Mouse (Mus musculus): ENCODE data around the gene Atp5g1.
"Not testable (repeated sequence)": the region's sequence is repeated elsewhere in the genome, so short reads cannot be mapped to it uniquely, and the experiment has no call there.

Atp5g1 gene

DNA sequence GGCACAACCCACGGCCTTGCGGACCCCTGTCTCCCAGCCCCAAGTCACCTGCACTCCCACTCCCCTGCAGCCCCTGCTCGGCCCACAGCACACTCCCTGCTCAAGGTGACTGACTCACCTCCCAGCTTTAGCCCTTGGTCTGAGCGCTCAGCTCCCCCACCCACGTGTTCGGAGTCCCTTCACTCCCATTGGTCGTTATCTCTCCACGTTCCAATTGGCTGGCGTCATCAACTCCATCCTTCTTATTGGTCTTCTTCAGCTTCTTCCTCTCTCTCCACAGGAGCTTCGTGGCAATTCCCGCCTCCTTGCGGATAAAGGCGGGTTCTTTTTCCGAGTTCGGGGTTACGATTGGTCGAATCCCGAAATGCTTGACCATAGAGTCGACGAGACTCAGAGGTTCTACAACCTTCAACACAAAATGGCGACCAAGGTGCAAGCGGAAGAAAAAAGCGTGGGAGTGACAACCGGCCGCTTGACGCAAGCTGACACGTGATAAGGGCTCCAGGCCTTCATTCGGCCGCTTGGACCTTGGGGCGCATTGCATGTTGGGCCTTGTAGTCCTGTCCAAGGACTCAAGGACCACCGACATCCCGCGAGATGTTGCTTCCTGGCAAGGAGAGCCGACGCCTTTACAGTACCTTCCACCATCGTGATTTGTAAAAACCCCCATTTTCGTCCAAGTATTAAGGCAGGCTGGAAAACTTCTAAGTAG lies at the start of gene Atp5g1:
Gene Atp5g1 (minus strand): TSS at position 162 of the 712 bp plus-strand sequence.
- peak; percentile 98 to 99 for DNase-seq (ENCODE audit: low spot score in 2 of 2)

DNA sequence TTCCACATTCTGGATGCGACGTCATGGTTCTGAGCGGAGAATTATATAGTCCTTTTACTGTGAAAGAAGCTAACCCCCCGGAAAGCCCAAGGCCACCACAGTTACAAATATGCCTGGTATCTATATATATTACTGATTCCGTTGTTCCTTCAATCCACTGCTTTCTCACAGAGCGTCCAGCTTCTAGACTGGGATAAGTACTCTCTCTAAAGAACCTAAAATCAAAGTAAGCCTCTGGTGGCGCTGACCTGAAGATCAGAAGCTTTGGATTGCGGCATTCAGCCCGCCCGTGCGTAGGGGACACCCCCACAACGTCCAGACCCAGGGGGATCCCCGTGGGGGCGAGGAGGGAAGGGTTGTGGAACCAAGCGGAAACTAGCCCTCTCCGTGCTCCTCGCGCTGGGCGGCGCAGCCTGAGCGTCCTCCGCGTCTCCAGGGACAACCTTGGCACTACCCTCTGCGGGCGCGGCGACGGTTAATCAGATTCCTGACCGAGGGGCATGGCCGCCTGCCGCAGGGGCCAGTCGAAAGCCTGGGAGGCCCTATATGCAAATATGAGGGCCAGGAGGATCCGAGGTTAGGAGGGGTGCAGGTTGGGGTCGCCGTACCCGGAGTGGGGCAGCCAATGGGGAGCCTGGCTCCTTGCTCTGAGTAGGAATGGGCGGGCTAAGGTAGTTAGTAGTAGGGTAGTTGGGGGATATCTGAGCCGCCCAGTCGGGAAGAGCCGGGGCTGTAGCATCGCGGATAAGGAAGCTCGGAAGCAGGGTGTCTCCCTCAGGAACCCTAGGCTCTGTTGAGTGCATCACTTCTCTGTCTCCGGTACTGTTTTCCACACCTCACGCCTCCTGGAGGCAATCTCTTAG lies 48.8 kb upstream of the Atp5g1 start:
- peak; percentile 17 to 23 for DNase-seq (ENCODE audit: low spot score in 2 of 2)

- not testable (repeated sequence) for DNase-seq (ENCODE audit: low spot score in 2 of 2)
Measured at GRCm38 (mm10) chr11:96122806-96123205, 47.3 kb upstream of the Atp5g1 start.

DNA sequence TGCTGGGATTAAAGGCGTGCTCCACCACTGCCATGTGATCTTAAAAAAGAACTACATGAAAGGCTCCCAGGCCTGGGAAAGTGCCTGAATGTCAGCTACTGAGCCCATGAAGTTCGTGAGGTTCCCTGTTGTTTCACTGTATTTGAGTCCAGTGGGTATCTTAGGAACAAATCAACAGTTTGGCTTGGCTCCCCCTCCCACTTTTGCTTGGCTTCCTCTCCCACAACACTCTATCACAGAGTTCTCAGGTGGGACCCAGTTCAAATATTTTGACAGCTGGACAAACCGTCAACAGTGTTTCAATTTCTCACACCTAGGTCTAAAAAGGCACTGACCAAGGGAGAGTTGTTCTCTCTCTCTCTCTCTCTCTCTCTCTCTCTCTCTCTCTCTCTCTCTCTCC lies 43.9 kb upstream of the Atp5g1 start:
- no peak for DNase-seq (ENCODE audit: low spot score in 2 of 2)

DNA sequence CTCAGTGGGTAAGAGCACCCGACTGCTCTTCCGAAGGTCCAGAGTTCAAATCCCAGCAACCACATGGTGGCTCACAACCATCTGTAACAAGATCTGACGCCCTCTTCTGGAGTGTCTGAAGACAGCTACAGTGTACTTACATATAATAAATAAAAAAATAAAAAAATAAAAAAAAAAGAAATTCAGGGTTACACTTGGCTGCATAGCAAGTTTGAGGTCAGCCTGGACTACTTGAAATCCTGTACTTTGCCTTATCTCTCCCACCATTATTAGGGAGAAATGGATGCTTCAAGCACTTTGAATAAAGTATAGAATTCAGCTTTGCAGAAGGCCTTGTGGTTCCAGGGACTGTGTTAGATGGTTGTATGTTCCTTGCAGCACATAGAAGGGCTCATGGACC lies 41.5 kb upstream of the Atp5g1 start:
- DNase-seq (ENCODE audit: low spot score in 2 of 2): not testable (repeated sequence)

- DNase-seq (ENCODE audit: low spot score in 2 of 2): no peak
Measured at GRCm38 (mm10) chr11:96116116-96116515, 40.6 kb upstream of the Atp5g1 start.

GRCm38 (mm10) chr11:96115416-96115815 lies 39.9 kb upstream of the Atp5g1 start:
- no peak for DNase-seq (ENCODE audit: low spot score in 2 of 2)

DNA sequence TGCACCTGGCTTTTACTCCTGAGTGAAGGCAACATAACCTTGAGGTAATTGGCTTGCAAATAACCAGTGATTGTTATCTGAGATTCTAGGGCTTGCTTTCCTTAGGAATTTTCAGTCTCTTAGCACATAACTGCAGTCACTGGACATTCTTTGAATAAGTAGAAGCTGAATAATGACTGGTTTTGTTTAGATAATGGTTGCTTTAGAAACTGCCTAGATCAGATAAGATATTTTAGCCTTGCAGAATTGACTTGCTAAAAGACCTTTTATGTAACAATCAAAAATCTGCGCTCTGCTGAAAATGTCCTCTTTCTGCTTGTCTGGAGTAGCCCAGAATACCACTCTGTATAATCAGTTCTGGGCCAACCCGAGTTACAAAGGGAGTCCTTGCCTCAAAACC lies 38.6 kb upstream of the Atp5g1 start:
- no peak for DNase-seq (ENCODE audit: low spot score in 2 of 2)

DNA sequence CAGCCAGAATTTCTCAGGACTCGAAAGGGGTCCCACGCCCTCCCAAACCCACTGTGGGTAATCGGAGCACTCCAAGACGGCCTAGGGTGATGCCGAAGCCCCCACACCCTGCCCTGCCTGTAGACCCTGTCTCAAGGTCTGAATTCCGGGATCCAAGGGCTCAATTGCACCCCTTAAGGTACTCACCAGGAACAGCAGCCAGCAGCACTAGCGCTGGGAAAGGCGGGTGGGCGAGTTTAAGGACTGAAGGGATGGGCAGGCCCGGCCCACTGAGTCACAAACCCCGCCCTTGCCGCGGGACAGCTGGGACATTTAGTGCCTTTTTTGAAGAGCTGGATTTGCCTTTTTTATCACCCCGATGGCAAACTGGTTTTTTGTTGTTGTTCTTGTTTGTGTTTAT lies 36.3 kb upstream of the Atp5g1 start, which contains the start of gene Calcoco2:
Gene Calcoco2 (minus strand): TSS at position 214 of the 400 bp plus-strand sequence.
- no peak for DNase-seq (ENCODE audit: low spot score in 2 of 2)

GRCm38 (mm10) chr11:96110950-96111349 lies 35.5 kb upstream of the Atp5g1 start:
- DNase-seq (ENCODE audit: low spot score in 2 of 2): not testable (repeated sequence)

DNA sequence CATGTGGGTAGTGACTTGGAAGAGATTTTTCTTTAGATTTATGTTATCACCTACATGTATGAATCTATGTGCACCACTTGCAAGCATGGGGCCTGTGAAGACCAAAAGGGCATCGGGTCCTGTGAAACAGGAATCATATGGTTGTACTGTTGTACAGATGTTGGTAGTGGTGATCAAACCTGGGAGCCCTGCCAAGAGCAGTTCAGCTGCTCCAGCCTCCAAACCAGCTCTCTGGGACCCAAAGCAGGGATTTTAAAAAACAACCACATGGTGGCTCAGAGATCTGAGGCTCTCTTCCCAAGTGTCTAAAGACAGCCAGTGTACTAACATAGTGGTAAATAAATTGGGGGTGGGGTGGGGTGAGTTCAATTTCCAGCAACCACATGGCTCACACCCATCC lies 32.9 kb upstream of the Atp5g1 start:
- DNase-seq (ENCODE audit: low spot score in 2 of 2): no peak

DNA sequence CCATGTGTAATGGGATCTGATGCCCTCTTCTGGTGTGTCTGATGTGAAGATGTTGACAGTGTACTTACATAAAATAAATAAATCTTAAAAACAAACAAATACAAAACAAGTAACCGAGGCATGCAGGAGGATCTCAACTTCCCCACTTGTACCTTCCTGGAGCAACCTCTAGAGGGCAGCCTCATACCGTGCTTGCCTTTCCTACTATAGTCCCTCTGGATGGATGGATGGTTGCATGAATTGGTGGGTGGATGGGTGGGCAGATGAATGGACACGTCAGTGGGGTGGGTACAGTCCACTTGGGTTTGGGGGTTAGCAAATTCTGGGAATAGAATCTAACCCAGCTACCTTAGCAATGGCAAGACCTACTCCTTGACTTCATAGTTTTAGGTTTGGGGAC lies 17.9 kb upstream of the Atp5g1 start:
- DNase-seq (ENCODE audit: low spot score in 2 of 2): peak; percentile 22 to 45

GRCm38 (mm10) chr11:96092674-96093291 lies 17.3 kb upstream of the Atp5g1 start:
- DNase-seq (ENCODE audit: low spot score in 2 of 2): no peak

- DNase-seq (ENCODE audit: low spot score in 2 of 2): no peak
Measured at GRCm38 (mm10) chr11:96091073-96091472, 15.6 kb upstream of the Atp5g1 start.

DNA sequence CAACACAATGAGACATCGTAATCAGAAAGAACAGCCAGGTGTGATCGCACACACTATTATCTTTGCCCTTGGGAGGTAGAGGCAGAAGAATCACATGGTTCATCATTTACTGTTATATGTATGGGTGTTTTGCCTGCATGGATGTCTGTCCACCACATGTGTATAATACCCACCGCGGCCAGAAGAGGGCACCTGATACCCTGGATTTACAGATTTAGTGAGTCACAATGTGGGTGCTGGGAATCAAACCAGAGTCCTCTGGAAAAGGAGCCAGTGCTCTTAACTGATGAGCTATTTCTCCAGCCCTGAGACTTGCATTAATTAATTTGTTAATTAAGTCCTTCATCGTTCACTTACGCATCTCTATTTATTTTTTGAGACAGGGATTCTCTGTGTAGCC lies 12.5 kb upstream of the Atp5g1 start:
- no peak for DNase-seq (ENCODE audit: low spot score in 2 of 2)

- no peak for DNase-seq (ENCODE audit: low spot score in 2 of 2)
Measured at GRCm38 (mm10) chr11:96082682-96083081, 7.2 kb upstream of the Atp5g1 start.

- DNase-seq (ENCODE audit: low spot score in 2 of 2): no peak
Measured at GRCm38 (mm10) chr11:96080736-96081135, 5.3 kb upstream of the Atp5g1 start.

DNA sequence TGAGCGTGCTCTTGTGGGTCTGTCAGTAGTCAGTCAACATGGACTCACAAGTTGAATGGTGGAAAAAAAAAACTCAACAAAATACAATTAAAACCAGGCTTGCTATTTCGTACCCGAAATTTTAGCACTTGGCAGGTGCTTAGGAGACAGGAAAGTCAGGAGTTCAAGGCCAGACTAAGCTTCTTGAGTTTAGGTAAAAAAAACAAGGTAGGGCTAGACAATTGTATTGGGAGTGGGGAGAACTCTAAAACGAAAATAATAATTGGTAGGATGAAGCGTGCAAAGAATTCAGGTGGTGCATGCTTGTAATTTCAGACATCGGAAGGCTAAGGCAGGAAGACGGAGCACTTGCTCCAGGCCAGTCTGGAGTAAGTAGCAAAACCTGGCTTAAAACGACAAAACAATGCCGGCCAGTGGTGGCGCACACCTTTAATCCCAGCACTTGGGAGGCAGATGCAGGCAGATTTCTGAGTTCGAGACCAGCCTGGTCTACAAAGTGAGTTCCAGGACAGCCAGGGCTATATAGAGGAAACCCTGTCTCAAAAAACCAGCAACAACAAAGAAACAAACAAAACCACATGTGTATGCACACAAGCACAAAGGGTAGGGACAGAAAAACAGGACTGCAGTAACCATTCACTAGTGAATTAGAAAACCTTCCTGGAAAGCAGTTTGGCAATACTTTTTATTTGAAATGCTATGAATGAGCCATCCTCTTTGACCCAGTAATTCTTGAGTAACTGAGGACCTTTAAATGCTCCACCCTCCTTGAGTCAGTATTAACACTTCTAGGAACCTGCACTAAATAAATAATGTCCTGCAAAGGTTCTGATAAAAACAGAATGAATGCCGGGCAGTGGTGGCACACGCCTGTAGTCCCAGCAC lies 993 bp upstream of the Atp5g1 start:
- DNase-seq (ENCODE audit: low spot score in 2 of 2): no peak

- DNase-seq (ENCODE audit: low spot score in 2 of 2): peak in 1 of 2 experiments; percentile 48
Measured at GRCm38 (mm10) chr11:96075177-96075508, 327 bp downstream of the Atp5g1 start.

DNA sequence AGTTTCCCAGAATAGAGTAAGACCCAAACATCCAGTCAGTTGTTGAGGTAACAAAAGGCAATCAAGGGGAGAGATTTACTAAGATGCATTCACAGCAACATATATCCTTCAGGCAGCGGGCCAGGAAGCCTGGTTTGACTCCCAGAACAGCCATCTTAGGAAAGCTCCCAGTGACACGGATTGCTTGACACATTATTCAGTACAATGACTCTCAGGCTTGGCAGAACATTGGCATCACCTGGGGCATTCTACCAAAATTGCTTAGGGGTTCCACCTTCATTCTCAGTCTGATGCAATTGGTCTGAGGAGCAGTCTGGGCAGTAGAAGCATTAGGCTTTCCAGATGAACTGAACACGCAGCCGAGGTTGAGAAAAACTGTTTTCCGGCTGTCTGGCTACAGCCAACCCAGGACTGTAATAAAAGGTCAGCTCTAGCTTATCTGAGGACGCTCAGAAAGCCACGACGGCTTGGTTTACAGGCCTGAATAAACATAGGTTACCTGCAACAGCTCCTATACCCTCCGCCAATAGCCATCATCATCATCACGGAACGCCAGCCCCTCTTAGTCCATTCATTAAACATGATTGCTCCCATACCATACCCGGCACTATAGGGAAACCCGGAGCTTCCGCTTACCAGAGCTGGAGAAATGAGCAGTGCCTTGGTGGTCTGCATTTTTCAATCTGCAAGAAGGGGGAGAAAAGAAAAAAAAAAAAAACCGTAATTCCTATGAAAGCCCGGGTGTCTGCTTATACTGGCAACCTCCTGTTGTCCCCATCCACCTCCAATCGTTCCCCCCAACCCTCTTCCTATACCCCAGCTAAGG lies 906 bp downstream of the Atp5g1 start:
- no peak for DNase-seq (ENCODE audit: low spot score in 2 of 2)
